In the genomic region with DNA sequence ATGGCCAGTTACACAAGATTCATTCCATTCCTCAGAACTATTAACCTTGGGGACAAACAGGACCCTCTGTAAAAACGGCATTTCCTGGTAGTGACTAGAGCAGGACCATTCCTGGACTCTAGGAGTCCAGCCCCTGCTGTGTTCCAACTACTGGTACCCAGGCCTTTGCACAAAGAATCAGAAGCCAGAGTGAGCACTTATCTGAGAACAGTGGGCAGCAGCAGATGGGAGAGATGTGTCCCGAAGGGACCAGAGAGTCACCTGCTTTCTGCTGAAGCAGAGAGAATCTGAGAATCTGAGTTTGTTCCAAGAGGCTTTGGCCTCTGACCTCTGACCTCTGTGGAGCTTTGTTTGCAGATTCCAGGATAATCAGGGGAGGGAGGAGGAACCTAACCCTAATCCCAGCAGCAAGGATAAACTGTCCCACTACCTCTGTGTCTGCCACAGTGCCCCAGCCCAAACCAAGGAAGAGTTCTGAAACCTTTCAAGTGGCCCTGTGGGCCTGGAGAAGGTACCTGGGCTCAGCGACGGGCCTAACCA, we compare ENCODE assay signal across 34 mouse cellular contexts. TPM values are rescaled to one million over a fixed set of nuclear protein-coding genes. Genes with fewer than 3 reads are reported as not detected.
A peak's percentile ranks its signal among the peaks of the same experiment; 100 is the strongest.
DNase-seq lines count a peak whose midpoint lies in the region; ATAC-seq and TF ChIP-seq lines count a peak whose summit lies in the region.
"Had no signal": no experiment of that assay in that cellular context is flagged by ENCODE, and none has a peak within 500 bp of the region (broad histone marks: within the 10 kb centered on the region; RNA-seq: fewer than 3 reads in every experiment).

No protein-coding gene starts in this region.

- H3K4me1 ChIP-seq in kidney, adult 2 months (ENCODE audit: control insufficient read depth, insufficient read depth, low read length): no peaks in the 10 kb centered on the region
- peaks cover 42% of the 10 kb centered on the region for H3K4me1 ChIP-seq in midbrain, embryonic 10.5 days
- H3K4me1 ChIP-seq in midbrain, postnatal 0 days (ENCODE audit: insufficient read depth, low read length): no peaks in the 10 kb centered on the region

- TF ChIP-seq POLR2A in kidney, adult 2 months (IDR thresholded peaks at IDR 0.05; ENCODE audit: low read depth, low read length): no peak

- H3K27ac ChIP-seq in kidney, adult 2 months (ENCODE audit: insufficient read depth, low read depth, low read length): no peak overlapping the region
- peak overlapping the region; percentile 72 for H3K27ac ChIP-seq in midbrain, embryonic 10.5 days (replicated peaks)
- no peak overlapping the region for H3K27ac ChIP-seq in midbrain, postnatal 0 days (ENCODE audit: low read depth, low read length)
- H3K27ac ChIP-seq: embryonic facial prominence, embryonic 13.5 days; gastrocnemius, adult 2 months; limb, embryonic 12.5 days; midbrain, embryonic 13.5 days; neural tube, embryonic 13.5 days had no signal

- H3K4me2 ChIP-seq in midbrain, postnatal 0 days (ENCODE audit: low read depth, low read length, poor library complexity, severe bottlenecking): no peak overlapping the region
- H3K4me2 ChIP-seq: embryonic facial prominence, embryonic 13.5 days; heart, embryonic 11.5 days; limb, embryonic 12.5 days; midbrain, embryonic 13.5 days; neural tube, embryonic 13.5 days had no signal

- H3K27me3 ChIP-seq in kidney, adult 2 months (replicated peaks; ENCODE audit: control insufficient read depth, insufficient read depth, low read length): no peaks in the 10 kb centered on the region
- no peaks in the 10 kb centered on the region for H3K27me3 ChIP-seq in midbrain, embryonic 10.5 days (ENCODE audit: low read depth, poor library complexity, severe bottlenecking)
- no peaks in the 10 kb centered on the region for H3K27me3 ChIP-seq in midbrain, postnatal 0 days (ENCODE audit: insufficient read depth, low read length)
- H3K27me3 ChIP-seq: embryonic facial prominence, embryonic 13.5 days; limb, embryonic 12.5 days; midbrain, embryonic 13.5 days; neural tube, embryonic 13.5 days had no signal

- no peak for TF ChIP-seq CTCF in kidney, adult 2 months (conservative IDR thresholded peaks at IDR 0.05; ENCODE audit: insufficient read depth, insufficient read length, low read depth, low read length)
- TF ChIP-seq CTCF in midbrain, postnatal 0 days (IDR thresholded peaks at IDR 0.05): no peak

- H3K4me3 ChIP-seq in kidney, adult 2 months (ENCODE audit: insufficient read depth, low read depth, low read length): no peak overlapping the region
- H3K4me3 ChIP-seq in midbrain, embryonic 10.5 days: no peak overlapping the region
- no peak overlapping the region for H3K4me3 ChIP-seq in midbrain, postnatal 0 days (ENCODE audit: low read depth, low read length)
- H3K4me3 ChIP-seq: embryonic facial prominence, embryonic 13.5 days; erythroblast, embryonic 14.5 days; gastrocnemius, adult 2 months; limb, embryonic 12.5 days; midbrain, embryonic 13.5 days; myocyte; neural tube, embryonic 13.5 days had no signal

- H3K9ac ChIP-seq in midbrain, postnatal 0 days (replicated peaks; ENCODE audit: low read length, poor library complexity, severe bottlenecking): no peak overlapping the region
- H3K9ac ChIP-seq: embryonic facial prominence, embryonic 13.5 days; limb, embryonic 12.5 days; midbrain, embryonic 13.5 days; neural tube, embryonic 13.5 days had no signal

- ATAC-seq in midbrain, postnatal 0 days (ENCODE audit: low FRiP score): no peak
- ATAC-seq: forebrain, embryonic 14.5 days; midbrain, embryonic 13.5 days had no signal

- WGBS in kidney, adult 2 months: 59% methylated on average over 4 of the region's 4 CpGs
- WGBS in midbrain, embryonic 10.5 days: 18% methylated on average over 4 of the region's 4 CpGs
- 23% methylated on average over 4 of the region's 4 CpGs for WGBS in midbrain, postnatal 0 days

- no peaks in the 10 kb centered on the region for H3K9me3 ChIP-seq in midbrain, embryonic 10.5 days (replicated peaks)
- no peaks in the 10 kb centered on the region for H3K9me3 ChIP-seq in midbrain, postnatal 0 days (ENCODE audit: low read length)
- H3K9me3 ChIP-seq: embryonic facial prominence, embryonic 13.5 days; limb, embryonic 12.5 days; midbrain, embryonic 13.5 days; neural tube, embryonic 13.5 days had no signal

- H3K36me3 ChIP-seq in kidney, adult 2 months (ENCODE audit: control insufficient read depth, insufficient read depth, low read length): no peaks in the 10 kb centered on the region
- H3K36me3 ChIP-seq in midbrain, embryonic 10.5 days: no peaks in the 10 kb centered on the region
- no peaks in the 10 kb centered on the region for H3K36me3 ChIP-seq in midbrain, postnatal 0 days (ENCODE audit: insufficient read depth, low read length)
- H3K36me3 ChIP-seq: embryonic facial prominence, embryonic 13.5 days; limb, embryonic 12.5 days; midbrain, embryonic 13.5 days; neural tube, embryonic 13.5 days had no signal

- DNase-seq in kidney, adult 2 months: peak; percentile 35
- no peak for DNase-seq in kidney, postnatal 10 days
- peak; percentile 39 for DNase-seq in midbrain, embryonic 10.5 days (ENCODE audit: low spot score)
- no peak for DNase-seq in midbrain, postnatal 0 days (ENCODE audit: low spot score)
- DNase-seq in embryo, embryonic 10.5 days (ENCODE audit: low spot score): peak; percentile 51
- DNase-seq in yolk sac, embryonic 10.5 days (ENCODE audit: low spot score): peak; percentile 90
- DNase-seq in adrenal gland, postnatal 25 days: no peak
- DNase-seq: adrenal gland, postnatal 36 days; cerebellum, adult 9-10 months; gastrocnemius, adult 2 months; kidney, adult 8-10 months; layer of hippocampus, postnatal 36 days; lung, postnatal 14 days; retina, postnatal 1 day; right cerebral cortex, postnatal 25 days; spleen, adult 18-20 months; thymus, adult 18-20 months; thymus, postnatal 36 days had no signal

RNA-seq across cellular contexts. Expression of a gene that starts 11.8 kb away (rescaled TPM):
- polyA plus RNA-seq in kidney, adult 2 months (2012; rRNA removed): 2.6 and 4.2 TPM in 2 replicates
- 2.9 and 3.0 TPM in 2 replicates for polyA plus RNA-seq in midbrain, embryonic 10.5 days (2016; fragmentation: Nextera tagmentation; extraction: Ambion mirVana)
- 1.2 and 1.6 TPM in 2 replicates for total RNA-seq in midbrain, postnatal 0 days (2014; rRNA removed)
- polyA plus RNA-seq in midbrain, postnatal 0 days (2015; fragmentation: Nextera tagmentation; extraction: Ambion mirVana): 1.8 and 1.9 TPM in 2 replicates
- total RNA-seq in adrenal gland, postnatal 25 days (2021): 4.0 and 4.2 TPM in 2 replicates

RNA-seq across cellular contexts. Expression of a gene that starts 21.8 kb away (rescaled TPM):
- polyA plus RNA-seq in kidney, adult 2 months (2012; rRNA removed): 67.4 and 67.5 TPM in 2 replicates
- 207 and 235 TPM in 2 replicates for polyA plus RNA-seq in midbrain, embryonic 10.5 days (2016; fragmentation: Nextera tagmentation; extraction: Ambion mirVana)
- total RNA-seq in midbrain, postnatal 0 days (2014; rRNA removed): 168 and 207 TPM in 2 replicates
- polyA plus RNA-seq in midbrain, postnatal 0 days (2015; fragmentation: Nextera tagmentation; extraction: Ambion mirVana): 384 and 410 TPM in 2 replicates
- total RNA-seq in adrenal gland, postnatal 25 days (2021): 111 and 124 TPM in 2 replicates

RNA-seq across cellular contexts. Expression of a gene that starts 22.0 kb away (rescaled TPM):
- polyA plus RNA-seq in kidney, adult 2 months (2012; rRNA removed): 68.4 and 73.2 TPM in 2 replicates
- 23.2 and 24.4 TPM in 2 replicates for polyA plus RNA-seq in midbrain, embryonic 10.5 days (2016; fragmentation: Nextera tagmentation; extraction: Ambion mirVana)
- total RNA-seq in midbrain, postnatal 0 days (2014; rRNA removed): 14.3 and 16.9 TPM in 2 replicates
- polyA plus RNA-seq in midbrain, postnatal 0 days (2015; fragmentation: Nextera tagmentation; extraction: Ambion mirVana): 13.8 and 16.2 TPM in 2 replicates
- 18.2 and 31.1 TPM in 2 replicates for total RNA-seq in adrenal gland, postnatal 25 days (2021)

RNA-seq across cellular contexts. Expression of a gene that starts 37.8 kb away (rescaled TPM):
- not detected in 2 replicates for polyA plus RNA-seq in kidney, adult 2 months (2012; rRNA removed)
- polyA plus RNA-seq in midbrain, embryonic 10.5 days (2016; fragmentation: Nextera tagmentation; extraction: Ambion mirVana): not detected in 2 replicates
- not detected in 2 replicates for total RNA-seq in midbrain, postnatal 0 days (2014; rRNA removed)
- polyA plus RNA-seq in midbrain, postnatal 0 days (2015; fragmentation: Nextera tagmentation; extraction: Ambion mirVana): not detected in 2 replicates
- total RNA-seq in adrenal gland, postnatal 25 days (2021): not detected in 2 replicates
- total RNA-seq: adrenal gland, postnatal 36 days; gastrocnemius, adult 2 months; gastrocnemius, postnatal 4 days; hematopoietic stem cell, adult 5-6 weeks; layer of hippocampus, adult 8-10 months; layer of hippocampus, postnatal 36 days; left cerebral cortex, postnatal 10 days; megakaryocyte progenitor cell, adult 5-6 weeks had no signal
- polyA plus RNA-seq: embryonic facial prominence, embryonic 13.5 days; erythroblast, embryonic 14.5 days; frontal cortex, adult 2 months; heart, embryonic 11.5 days; heart, postnatal 0 days; limb, embryonic 12.5 days; liver, embryonic 16.5 days; midbrain, embryonic 13.5 days; myocyte; neural tube, embryonic 13.5 days had no signal

Comparison
In these comparisons a context has a peak if more than half of its experiments do, and no peak if none do; other contexts are left out.
1. DNase-seq: peak in kidney, adult 2 months (single experiment), midbrain, embryonic 10.5 days (single experiment), embryo, embryonic 10.5 days (single experiment) and yolk sac, embryonic 10.5 days (single experiment); none in kidney, postnatal 10 days (single experiment), midbrain, postnatal 0 days (single experiment) and adrenal gland, postnatal 25 days (single experiment).